Mouse (Mus musculus) right cerebral cortex, adult 18-20 months (tissue): Measurements from ENCODE around the gene Ogn.
A peak's percentile ranks its signal among the peaks of the same experiment; 100 is the strongest.
"Not testable (repeated sequence)": the region's sequence is repeated elsewhere in the genome, so short reads cannot be mapped to it uniquely, and the experiment has no call there.

Source experiments
- DNase-seq: peaks from one replicate; pipeline ENCODE4 v3.0.0; 2022; ENCODE audit warnings: mixed read lengths

The Ogn gene

DNA sequence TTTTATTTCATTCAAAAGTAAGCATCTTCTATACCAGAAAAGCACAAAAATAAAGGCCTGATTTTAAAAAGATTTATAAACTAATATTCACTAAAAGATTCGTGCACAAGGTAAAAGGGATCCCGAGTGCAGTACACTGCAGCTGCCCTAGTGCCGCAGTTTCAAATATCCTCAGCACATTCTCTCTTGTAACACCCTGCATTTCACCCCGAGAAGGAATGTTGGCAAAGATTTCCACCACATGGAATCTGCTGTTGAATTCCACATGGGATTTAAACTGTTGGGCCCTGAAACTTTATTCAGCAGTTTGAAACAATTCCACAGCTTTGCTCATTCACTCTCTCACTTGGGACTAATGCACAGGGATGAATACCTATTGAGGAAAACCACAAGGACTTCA, at the start of gene Ogn:
Gene Ogn, plus strand, starts transcription at position 333 of the 400 bp plus-strand sequence.
- DNase-seq = no peak

DNA sequence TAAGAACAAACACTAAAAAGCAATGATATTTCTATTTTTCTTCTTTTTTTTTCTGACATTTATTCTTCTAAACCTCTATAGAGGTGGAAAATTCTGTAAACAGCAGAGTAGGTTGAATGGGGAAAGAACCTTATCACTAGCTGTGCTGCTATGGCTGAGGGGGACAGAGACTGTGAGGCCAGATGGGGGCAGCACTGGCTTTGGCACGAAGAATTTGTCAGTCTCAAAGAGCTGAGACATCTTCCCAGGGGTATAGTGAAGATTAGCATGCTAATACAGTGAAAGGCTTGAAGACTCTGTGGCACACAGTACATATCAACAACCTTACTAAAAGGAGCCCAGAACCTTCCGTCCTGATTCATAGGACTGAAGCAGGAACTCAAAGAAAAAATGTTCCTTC, 48.7 kb upstream of the Ogn start:
- no peak for DNase-seq

DNA sequence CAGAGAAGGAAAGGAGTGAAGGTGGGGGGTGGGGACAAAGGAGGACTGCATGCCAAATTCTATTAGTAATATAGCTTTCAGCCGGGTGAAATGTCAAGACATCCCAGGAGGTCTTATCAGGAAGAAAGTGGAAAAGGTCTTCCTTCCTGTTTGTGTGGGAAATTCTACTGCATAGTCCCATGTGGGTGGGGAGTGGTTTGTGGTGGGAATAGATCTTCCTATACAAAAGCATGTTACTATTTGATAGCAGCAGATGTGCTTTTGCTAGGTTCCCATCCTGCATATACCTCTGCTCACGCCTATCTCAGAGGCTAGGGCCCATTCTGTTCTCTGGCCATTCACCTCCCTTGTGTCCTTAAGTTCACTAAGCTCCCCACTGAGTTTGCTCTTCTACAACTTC, 47.0 kb upstream of the Ogn start:
- no peak for DNase-seq

DNA sequence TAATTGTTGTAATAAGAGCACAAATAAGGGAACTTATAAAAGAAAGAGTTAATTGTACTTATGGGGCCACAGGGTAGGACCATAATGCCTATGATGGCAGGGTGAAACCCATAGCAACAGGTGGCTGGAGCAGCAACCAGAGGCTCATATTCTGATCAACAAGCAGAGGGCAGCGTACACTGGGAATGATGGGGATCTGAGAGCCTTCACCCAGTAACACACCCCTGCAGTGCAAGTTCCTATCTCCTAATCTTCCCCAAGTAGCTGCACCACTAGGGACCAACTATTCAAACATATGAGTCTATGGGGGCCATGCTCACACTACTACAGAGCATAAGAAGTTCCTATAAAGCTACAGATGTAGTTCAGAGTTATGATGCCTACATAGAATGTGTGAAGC, 43.5 kb upstream of the Ogn start:
- no peak for DNase-seq

DNA sequence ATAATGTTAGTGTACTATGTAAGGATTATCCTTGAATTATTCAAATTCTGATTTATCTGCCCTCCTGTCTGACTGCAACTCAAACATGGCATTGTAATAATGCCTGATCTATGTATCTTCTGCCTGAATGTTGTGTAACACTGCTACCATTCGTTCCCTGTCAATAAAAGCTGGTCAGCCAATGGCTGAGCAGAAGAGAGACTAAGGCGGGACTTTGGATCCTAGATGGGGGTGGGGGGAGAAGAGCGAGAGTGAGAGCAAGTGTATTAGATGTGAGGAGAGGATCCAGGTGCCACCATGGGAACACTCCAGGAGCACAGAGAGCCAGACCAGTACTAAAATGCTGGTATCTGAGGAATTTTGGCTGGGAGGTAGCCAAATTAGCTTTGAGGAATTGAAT, 37.5 kb upstream of the Ogn start:
- DNase-seq = no peak

DNA sequence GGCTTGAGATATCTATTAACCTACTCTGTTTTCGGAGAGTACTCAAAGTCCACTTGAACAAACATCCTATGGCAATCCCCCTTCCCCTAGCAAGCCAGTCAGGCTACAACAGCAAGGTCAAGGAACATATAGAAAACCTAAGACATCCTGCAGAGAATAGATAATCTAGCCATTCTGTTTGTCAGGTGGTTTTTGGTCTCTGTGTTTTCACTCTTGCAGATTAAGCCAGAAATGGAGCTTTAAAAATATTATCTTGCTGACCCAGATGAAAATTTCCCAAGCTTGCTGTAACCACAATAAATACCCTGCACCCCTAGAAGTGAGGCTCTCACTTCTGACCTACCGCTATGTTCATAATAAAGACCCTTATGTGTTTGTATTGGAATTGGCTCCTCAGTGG, 36.4 kb upstream of the Ogn start:
- no peak for DNase-seq

DNA sequence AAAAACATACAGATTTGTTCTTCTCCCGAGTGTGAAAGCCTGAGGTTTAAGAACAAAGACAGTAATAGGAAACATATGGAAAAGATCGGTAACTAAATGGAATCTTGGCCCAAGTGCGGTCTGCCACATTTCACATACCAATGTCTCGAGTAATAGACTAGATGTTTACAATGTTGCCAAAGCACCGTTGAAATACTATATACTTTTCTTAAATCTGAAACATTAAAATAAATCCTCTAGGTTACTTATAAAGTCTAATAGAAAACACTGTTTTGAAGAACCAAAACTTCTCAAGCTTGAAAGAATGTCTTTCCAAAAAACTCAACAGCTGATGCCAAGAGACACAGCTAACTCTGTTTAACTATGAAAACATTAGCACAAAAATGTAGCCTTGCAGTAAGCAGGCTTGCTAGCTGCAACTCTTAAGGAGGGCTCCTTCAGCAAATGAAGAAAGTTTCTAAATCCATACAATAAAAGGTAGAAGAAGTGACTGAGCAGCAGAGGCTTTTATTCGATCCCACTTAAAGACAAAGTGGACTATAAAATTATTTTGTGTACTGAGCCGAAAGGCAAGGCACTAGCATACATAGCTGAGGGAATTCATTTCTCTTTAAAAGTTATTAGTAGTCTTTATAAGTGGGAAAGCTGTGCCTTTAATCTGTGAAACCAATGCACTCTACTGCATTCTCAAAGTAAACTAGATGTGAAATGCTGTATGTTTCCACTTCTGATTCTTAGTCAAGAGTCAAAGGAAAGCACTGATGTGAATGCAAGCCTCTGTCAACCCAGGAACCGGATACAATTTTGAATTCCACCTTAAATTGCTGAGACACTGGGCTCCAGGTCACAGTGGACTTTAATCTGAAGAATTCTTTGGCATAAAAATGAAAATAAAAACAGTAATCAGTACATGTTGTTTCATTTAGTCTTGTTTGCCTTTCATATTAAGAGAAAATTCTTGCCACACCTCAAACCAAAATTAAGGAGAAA, 26.0 kb upstream of the Ogn start, which contains the start of gene Omd:
Gene Omd, plus strand, starts transcription at position 922 of the 990 bp plus-strand sequence.
- no peak for DNase-seq

DNA sequence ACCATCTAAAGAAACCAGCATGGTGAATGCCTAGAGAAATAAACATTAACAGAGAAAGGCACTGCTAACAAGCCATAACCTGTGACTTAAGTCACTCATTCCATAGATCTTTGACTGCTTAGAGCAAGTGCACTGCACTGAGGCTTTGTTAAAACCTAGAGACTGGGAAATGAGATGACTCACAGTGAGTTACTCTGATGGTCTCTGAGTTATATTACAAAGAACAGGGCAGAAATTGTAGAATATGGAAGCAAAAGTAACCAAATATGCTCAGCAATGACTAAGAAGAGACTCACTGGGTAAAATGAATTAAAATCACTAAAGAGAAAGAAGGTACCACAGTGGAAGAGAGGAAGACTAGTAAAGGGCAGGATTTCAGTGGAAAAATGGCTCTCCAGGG, 24.0 kb upstream of the Ogn start:
- DNase-seq = no peak

DNA sequence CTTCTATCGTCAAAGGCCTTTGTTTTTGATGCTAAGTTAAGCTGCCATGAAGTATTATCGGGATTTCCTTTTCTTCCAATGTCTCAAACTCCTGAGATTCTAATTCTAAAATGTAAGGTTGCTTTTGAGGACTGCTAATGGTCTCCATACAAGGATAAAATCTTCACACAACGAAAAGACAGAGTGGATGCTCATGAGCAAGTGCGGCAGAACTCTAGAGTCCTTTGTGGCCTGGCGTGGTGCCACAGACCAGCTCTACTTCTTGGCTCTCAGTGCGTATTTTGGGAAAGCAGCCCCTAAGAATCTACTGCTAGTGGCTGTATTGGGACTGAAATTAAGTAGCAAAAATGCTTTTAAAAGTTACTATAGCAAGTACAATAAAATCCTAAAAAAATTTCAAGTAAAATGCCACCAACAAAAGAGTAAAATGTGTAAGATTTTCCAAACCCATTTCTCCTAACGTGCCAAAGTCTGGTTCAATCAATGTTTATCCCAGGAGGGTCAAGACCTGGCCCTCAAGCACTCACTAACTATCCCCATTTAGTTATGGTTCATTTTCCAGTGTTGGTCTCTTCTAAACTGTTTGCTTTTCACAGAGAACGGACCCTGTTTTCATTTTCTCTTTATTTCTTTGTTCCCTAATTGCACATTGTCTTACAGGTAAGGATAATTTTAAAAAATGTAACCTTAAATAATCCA, 23.4 kb upstream of the Ogn start:
- DNase-seq = no peak

DNA sequence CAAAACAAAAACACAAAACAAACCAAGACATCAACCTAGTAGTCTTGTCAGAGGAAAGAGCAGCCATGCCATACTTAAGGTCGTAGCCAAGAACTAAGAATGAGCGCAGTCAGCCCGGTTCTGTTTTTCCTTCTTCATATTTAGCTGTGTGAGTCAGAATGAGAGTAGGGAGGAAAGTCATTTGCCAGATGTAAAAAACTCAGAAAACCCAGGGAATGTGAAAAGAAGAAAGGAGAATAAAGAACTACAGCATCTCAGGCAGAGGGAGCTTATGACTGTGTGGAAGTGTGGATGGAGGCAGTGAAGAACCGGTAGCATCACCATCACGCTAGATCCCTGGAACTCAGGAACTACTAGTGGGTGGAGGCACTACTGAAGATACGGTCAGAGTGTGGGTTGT, 21.8 kb upstream of the Ogn start:
- no peak for DNase-seq

DNA sequence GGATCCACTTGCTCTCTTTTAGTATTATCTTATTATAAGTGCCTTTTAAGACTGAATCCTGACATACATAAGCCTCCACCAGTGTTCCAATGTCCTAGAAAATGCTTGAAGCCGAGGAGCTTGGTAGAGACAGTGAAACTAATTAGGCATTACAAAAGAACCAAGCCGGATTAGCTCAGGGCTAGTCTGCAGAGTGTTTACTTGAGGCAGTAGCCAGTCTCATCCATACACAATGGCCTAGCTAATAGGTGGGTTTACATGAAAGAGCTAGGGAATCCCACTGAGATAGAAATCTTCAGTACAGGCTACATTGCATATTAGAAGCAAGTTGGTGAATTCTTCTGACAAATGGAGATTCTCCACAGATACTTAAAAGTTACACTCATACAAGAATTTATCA, 5.3 kb upstream of the Ogn start:
- not testable (repeated sequence) for DNase-seq

DNA sequence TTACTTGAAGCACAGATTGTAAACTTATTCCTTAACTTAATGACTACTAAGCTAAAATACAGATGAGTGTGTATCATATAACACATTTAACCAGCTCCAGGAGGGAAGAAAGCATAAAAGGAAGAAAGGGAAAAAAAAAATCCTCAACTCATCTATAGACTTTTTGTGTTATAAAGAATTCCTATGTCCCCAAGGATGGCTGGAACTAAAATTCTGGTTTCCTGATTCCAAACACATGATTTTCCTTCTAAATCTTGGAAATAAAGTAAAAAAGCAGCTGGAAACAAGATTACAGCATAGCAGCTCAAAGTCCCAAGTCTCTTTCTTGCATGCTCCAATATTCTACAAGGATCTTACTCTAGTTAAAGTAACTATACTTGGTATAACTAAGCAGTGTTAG, 4.2 kb upstream of the Ogn start:
- DNase-seq = no peak

DNA sequence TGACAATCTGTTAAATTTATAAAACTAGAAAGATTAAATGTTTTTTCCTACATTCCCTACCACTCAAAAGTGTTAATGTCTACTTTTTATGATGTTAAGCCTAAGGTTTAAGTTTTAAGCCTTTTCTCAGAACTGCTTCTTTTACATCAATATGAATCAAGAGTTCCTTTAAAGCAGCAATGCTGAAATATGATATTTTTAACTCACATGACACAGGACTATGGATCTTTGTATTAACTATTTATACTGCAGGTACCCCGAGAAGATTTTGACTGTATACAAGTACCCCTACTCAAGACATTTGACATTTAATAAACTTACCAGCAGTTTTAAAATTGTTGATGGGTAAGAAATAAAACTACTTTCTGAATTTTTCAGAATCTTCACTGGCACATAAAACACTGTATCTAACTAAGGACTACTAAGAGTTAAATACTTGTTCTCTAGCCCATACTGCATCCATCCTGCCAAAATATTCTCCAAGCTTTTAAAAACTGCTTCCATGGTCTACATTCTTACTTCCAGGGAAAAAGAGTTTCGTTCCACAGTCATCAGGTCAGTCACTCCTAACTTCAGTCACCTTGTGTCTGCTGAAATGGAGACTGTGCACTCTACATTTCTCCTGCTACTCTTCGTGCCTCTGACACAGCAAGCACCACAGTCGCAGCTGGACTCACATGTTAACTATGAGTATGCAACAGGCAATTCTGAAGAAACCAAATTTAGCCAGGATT, 910 bp downstream of the Ogn start:
- DNase-seq = no peak

DNA sequence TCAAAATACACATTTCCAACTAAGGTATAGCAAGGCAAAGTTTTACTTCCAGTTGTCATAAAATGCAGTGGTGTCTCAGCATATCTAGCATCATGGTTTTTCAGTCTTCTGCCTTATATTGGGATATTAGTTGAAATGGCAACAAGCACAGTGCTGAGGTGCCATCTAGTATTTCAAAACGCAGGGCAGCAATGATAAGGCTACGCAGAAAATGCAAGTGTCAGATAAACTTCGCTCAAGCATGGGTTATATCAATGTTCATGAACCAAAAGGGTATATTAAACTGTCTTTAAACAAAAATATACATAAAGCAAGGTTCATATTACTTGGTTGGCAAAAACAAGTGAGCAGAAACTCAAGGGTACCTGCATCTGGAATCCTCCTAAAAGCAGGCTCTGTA, 9.2 kb downstream of the Ogn start:
- DNase-seq = no peak

DNA sequence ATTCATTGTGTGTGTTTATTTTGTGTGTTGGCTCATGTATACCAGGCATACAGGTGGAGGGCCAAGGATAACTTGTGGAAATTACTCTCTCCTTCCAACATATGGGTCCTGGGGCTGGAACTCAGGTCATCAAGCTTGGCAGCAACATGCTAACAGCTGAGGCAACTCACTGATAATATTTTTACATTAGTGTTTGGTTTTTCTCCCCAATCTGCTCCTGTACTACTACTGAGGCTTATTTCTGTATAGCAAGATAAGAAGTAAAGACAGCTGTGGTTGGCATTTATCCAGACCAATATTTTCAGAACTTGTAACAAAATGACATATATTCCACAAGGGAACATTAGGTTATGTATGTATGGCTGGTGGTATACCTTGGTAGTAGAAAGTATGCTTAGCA, 10.5 kb downstream of the Ogn start:
- DNase-seq = no peak

DNA sequence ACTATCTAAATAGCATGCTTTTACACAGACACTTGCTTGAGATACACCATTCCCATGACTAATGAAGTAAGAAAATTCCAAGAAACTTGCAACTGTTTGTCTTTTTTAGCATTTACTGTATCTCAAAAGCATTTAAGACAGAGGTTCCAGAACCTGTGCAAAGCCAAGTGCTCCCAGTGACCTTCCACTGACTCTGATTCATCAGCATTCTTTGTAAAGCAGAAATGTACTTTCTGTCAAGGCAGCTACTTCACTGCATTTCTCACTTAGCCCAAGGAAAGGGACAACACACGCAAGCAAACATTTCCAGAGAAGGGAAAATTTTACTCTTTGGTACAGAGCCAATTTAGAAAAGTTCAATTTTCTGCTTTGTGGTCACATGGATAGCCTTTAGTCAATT, 15.4 kb downstream of the Ogn start:
- no peak for DNase-seq

DNA sequence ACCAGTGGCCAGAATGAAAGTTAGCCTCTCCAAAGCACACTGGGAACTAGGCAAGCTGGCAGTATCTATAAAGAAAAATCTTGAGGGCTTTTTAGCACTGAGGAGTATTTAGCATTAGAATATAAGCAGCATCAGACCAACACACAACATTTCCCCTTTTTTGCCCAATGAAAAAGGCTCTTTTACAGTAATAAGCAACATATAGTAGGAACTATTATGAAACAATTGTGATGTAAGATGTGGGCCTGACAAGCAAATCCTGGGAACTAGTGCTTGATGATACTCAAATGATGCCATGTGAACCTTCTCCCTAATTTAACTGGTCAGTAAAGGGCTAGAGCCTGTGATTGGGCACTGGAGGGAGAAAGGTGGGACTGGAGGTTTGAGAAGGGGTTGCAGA, 20.3 kb downstream of the Ogn start:
- no peak for DNase-seq

DNA sequence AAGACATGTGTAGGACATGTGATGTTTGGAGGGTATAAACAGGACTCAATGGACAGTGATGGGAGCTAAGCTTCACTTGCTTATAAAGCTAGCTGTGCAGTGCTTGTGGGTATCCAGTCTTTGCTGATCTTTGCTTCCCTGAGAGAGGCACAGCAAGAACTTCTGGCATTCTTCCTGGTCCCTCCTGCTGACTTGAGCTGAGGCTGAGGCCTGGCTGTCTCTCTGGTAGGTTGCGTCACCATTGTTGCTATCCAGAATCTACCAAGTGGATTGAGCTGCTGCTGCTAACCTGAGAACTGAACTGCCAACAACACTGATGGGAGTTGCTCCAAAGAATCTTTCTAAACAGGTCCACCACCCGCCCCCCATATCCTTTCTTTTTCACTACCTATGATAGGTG, 21.2 kb downstream of the Ogn start:
- DNase-seq = no peak

DNA sequence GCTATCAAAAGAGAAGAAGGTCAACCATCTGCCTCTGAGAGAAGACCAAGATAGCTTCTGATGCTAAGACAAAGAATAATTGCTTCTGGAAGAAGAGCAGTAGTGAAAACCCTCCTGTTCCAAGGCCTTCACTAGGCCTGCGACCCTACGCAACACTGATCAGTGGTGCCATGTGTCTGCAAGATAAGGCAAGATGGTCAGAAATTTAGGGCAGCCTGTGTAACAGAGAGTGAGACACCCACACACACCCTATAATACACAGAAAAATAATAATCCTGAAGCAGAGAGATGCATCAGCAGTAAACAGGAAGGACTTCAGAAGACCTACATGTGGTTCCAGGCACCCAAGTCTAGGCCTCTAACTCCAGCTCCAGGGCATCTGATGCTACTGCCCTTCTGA, 32.1 kb downstream of the Ogn start:
- no peak for DNase-seq

DNA sequence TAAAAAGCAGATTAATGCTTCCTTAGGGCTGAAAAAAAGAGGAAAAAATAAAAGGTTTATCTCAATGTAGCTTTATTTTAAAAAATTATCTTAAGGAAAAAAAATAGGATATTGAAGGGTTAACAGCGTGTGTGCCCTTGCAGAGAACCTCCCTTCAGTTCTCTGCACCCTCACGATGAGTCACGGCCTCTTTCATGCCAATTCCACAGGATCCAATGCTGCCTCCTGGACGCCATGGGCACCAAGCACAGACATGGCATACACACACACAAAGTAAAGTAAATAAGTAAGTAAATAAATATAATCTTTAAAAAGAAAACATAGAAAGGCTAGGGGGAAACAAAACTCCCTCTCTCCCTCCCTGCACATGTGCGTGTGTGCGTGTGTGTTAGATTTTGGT, 34.8 kb downstream of the Ogn start:
- DNase-seq = no peak

DNA sequence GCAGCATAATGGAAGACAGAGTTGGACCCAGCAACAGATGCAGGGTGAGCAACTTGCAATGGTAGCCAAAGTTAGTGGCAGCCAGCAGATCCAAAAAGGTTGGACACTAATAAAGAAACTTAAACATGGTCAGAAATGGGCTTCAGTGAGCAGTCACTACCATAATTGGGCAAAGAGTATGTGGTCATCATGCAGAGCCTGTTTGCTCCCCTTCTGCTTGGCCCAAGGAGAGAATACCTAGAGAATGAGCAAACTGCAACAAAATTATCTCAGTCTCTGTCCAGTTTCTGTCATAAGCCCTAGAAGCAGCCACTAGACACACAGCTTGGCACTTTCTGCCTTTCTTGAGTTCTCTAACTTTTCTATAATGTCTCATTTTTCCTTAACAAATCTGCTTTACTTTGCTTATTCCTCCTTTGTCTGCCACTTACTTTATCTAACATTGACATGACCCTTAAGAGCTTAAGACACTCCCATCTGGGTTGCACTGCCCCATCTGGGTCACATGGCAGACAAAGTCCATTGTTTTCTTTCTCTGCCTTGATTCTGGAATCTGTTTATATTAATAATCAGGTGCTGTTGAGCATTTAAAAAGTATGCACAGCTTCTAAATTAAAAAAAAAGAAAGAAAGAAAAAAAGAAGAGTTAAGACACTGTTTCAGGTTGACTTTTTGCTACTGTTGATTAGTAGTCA, 36.0 kb downstream of the Ogn start:
- DNase-seq = no peak

DNA sequence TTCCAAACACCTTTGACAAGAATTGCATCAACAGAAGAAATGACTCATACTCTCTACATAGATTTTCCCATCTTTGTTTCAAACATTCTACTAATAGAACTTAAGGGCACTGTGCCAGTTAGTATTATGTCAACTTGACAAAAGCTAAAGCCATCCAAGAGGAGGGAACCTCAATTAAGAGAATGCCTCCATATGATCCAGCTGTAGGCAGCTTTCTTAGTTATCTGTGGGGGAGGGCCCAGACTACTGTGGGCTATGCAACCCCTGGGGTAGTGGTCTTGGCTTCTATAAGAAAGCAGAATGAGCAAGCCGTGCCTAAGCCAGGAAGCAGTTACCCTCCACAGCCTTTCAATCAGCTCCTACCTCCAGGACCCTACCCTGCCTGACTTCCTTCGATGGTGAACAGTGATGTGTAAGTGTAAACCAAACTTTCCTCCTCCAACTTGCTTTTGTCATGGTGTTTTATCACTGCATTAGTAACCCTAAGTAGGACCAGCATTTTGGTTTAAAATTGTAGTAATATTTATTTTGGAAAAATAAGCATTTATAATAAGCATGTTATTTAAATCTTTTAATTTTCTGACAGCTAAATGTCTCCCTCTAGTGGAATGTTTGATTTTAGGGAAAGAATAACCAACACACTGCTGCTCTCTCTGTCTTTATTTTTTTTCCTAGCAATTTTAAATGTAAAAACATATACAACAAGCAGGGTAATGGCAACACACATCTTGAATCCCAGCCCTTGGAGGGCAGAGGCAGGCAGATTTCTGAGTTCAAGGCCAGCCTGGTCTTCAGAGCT, 37.1 kb downstream of the Ogn start:
- DNase-seq = peak; percentile 7
